Mouse (Mus musculus) liver, adult 2 months (tissue): ENCODE measurements at regions not wholly inside any gene's neighbourhood (a gene's known extent, or its start where the extent isn't known, plus 50 kb on each side); places are given as distances from the start of the nearest gene placed in this dataset.
A peak's percentile ranks its signal among the peaks of the same experiment; 100 is the strongest.

Source experiments
- DNase-seq: peaks from one replicate; pipeline ENCODE4 v3.0.0-alpha.2; 2011; ENCODE audit warnings: low read depth, low spot score; ENCODE audit errors: extremely low read depth
- H3K27ac ChIP-seq: fragments of 200-500 bp; replicated peaks from 2 replicates; pipeline ENCODE4 v1.5.1; 2012; ENCODE audit warnings: low read depth, mild to moderate bottlenecking, control low read depth, inconsistent platforms, low read length; ENCODE audit not compliant: insufficient read depth
- H3K27me3 ChIP-seq: fragments of 200-500 bp; 2 replicates; pipeline ENCODE4 v1.6.1; 2012; ENCODE audit warnings: mild to moderate bottlenecking, moderate library complexity, low read length, inconsistent platforms; ENCODE audit not compliant: control insufficient read depth, insufficient read depth
- H3K36me3 ChIP-seq: fragments of 200-500 bp; 2 replicates; pipeline ENCODE4 v1.6.1; 2012; ENCODE audit warnings: low read length, inconsistent platforms; ENCODE audit not compliant: control insufficient read depth, insufficient read depth
- H3K4me1 ChIP-seq: fragments of 200-500 bp; 2 replicates; pipeline ENCODE4 v1.6.1; 2011; ENCODE audit warnings: low read length; ENCODE audit not compliant: control insufficient read depth, insufficient read depth
- H3K4me3 ChIP-seq: fragments of 200-500 bp; 2 replicates; pipeline ENCODE4 v1.5.1; 2011; ENCODE audit warnings: low read depth, mild to moderate bottlenecking, control low read depth, low read length, moderate library complexity; ENCODE audit not compliant: insufficient read depth
- H3K79me2 ChIP-seq: fragments of 200-500 bp; 2 replicates; pipeline ENCODE4 v1.6.1; 2012; ENCODE audit warnings: inconsistent platforms, mild to moderate bottlenecking, low read length, moderate library complexity; ENCODE audit not compliant: control insufficient read depth, insufficient read depth
- H3K9ac ChIP-seq: fragments of 200-500 bp; 2 replicates; pipeline ENCODE4 v1.6.1; 2012; ENCODE audit warnings: low read depth, mild to moderate bottlenecking, control low read depth, inconsistent platforms, low read length
- CTCF ChIP-seq: fragments of 200-500 bp; IDR thresholded peaks from 2 replicates; pipeline ENCODE4 v1.5.1; 2011; ENCODE audit warnings: low read depth, low read length, control low read depth
- POLR2A ChIP-seq: fragments of 200-500 bp; IDR thresholded peaks from 2 replicates; pipeline ENCODE4 v1.6.1; 2011; ENCODE audit warnings: low read length, control low read depth; ENCODE audit not compliant: insufficient read depth; ENCODE audit errors: extremely low read depth
- whole genome bisulfite sequencing: fragments of 180-500 bp; shearing (Covaris S2); methylation state at CpG from one replicate; pipeline ENCODE4 v1.1.7; 2018; 5-methylcytosine and 5-hydroxymethylcytosine counted together

DNA sequence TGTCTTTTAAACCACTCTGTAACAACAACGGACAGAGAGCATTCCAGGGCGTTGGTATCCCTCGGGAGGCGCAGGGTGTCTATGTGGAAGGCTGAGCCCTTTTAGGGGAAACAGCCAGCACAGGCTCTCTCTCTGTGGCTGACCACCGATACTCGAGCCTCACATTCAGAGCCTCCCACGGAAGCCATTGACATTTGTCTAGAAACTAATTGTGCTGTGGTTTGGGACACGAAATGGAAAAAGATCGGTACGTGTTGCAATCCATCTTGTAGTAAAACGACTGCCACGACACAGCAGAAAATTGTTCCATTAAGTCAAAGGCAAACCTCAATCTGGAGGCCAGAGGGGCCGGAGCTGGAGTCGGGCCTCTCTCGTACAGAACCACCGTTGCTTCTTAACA, 575.9 kb upstream of the Gm19410 start:
- no peak for DNase-seq
- no peaks in the 10 kb centered on the region for H3K27me3 ChIP-seq
- no peak overlapping the region for H3K4me3 ChIP-seq
- H3K36me3 ChIP-seq = no peaks in the 10 kb centered on the region
- no peak for TF ChIP-seq CTCF
- TF ChIP-seq POLR2A = no peak
- no peak overlapping the region for H3K27ac ChIP-seq
- no peaks in the 10 kb centered on the region for H3K79me2 ChIP-seq
- no peak overlapping the region for H3K9ac ChIP-seq
- peaks cover 2% of the 10 kb centered on the region; the same call in 1 of the 2 replicates for H3K4me1 ChIP-seq
- WGBS = 81% methylated on average over 16 of the region's 16 CpGs

DNA sequence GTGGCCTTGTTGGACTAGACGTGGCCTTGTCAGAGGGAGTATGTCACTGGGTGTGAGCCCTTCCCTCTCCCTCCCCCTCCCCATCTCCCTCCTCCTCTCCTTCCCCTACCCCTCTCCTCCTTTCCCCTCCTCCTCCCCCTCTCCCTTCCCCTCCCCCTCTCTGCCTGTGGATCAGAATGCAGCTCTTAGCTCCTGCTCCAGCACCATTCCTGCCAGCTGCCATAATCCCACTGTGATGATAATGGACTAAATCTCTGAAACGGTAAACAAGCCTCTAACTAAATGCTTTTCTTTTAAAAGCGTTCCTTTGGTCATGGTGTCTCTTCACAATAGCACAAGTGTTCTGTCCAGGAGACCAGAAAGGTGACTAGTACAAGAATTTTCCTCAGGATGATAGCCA, 573.1 kb upstream of the Gm19410 start:
- Histone ChIP-seq H3K4me1 (peaks cover 2% of the 10 kb centered on the region; the same call in 1 of the 2 replicates), H3K9ac (no peak overlapping the region), H3K79me2 (no peaks in the 10 kb centered on the region), H3K27ac (no peak overlapping the region), H3K36me3 (no peaks in the 10 kb centered on the region), H3K4me3 (no peak overlapping the region), H3K27me3 (no peaks in the 10 kb centered on the region)
- DNase-seq = no peak
- 76% methylated on average over 3 of the region's 3 CpGs for WGBS
- TF ChIP-seq CTCF (no peak), POLR2A (no peak)

DNA sequence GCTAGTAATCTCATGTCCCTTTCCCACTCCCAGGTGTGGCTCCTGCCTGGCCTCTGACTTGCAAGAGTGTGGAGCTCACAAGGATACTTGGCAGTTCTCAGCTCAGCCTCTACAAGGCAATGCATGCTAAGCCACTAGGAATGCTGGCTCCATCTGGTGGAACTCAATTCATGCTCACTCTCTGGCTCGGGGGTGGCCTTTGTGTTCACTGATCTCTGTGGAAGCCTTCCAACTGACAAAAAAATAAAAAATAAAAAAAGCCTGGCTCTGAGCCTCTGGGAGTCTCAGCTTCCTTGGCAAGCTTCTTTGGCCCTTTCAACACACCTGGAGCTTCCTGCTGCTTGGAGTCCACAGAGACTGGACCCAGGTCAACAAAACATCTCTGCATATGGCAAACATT, 571.8 kb upstream of the Gm19410 start:
- Histone ChIP-seq H3K36me3 (no peaks in the 10 kb centered on the region), H3K9ac (no peak overlapping the region), H3K79me2 (no peaks in the 10 kb centered on the region), H3K27ac (no peak overlapping the region), H3K4me1 (peaks cover 2% of the 10 kb centered on the region; the same call in 1 of the 2 replicates), H3K27me3 (no peaks in the 10 kb centered on the region), H3K4me3 (no peak overlapping the region)
- 0% methylated on average over 1 of the region's 1 CpGs for WGBS
- TF ChIP-seq CTCF (peak; percentile 63), POLR2A (no peak)
- DNase-seq = peak; percentile 89

DNA sequence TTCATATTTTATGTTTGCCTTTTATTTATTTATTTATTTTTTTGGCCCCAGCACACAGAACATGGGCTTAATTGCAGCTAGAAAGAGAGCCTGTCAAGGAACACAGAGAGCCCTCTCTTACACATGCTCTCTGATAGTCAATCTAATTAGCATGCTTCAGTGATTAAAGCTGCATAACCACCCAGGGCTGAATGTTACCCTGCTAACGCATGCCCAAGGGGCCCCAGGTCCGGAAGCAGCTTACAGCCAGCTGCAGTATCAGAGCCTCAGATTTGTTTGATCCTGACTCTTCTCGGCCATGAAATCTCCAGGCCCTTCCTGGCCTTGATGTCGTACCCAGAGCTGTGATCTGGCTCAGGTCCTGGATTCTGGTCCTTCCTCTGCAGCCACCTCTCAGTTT, 569.4 kb upstream of the Gm19410 start:
- DNase-seq = no peak
- WGBS = 84% methylated on average over 4 of the region's 4 CpGs
- peaks cover 2% of the 10 kb centered on the region; the same call in 1 of the 2 replicates for H3K4me1 ChIP-seq
- no peak overlapping the region for H3K9ac ChIP-seq
- TF ChIP-seq CTCF = no peak
- no peak overlapping the region for H3K4me3 ChIP-seq
- H3K79me2 ChIP-seq = no peaks in the 10 kb centered on the region
- H3K27ac ChIP-seq = no peak overlapping the region
- no peaks in the 10 kb centered on the region for H3K27me3 ChIP-seq
- no peaks in the 10 kb centered on the region for H3K36me3 ChIP-seq

DNA sequence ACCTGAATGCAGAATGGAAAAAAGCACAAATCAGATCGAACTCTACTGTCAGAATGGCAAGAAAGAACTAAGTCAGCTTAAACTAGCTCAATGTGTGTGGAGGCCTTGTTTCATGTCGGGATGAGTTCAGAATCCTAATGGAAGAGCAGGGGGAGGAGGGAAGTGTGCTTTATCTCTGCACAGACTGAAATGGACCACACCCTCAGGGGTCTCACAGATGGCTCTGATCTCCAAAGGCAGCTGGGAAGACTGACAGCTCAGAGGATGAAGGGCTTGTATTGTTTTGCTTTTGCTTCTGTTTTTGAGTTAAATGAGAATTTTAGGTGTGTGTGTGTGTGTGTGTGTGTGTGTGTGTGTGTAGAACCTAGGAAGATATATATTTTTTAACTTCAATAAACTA, 566.8 kb upstream of the Gm19410 start:
- no peaks in the 10 kb centered on the region for H3K4me1 ChIP-seq
- no peak overlapping the region for H3K4me3 ChIP-seq
- DNase-seq = no peak
- H3K27me3 ChIP-seq = no peaks in the 10 kb centered on the region
- no peak overlapping the region for H3K9ac ChIP-seq
- no peaks in the 10 kb centered on the region for H3K36me3 ChIP-seq
- TF ChIP-seq CTCF (no peak), POLR2A (no peak)
- 75% methylated on average over 2 of the region's 2 CpGs for WGBS
- H3K79me2 ChIP-seq = no peaks in the 10 kb centered on the region
- H3K27ac ChIP-seq = no peak overlapping the region

DNA sequence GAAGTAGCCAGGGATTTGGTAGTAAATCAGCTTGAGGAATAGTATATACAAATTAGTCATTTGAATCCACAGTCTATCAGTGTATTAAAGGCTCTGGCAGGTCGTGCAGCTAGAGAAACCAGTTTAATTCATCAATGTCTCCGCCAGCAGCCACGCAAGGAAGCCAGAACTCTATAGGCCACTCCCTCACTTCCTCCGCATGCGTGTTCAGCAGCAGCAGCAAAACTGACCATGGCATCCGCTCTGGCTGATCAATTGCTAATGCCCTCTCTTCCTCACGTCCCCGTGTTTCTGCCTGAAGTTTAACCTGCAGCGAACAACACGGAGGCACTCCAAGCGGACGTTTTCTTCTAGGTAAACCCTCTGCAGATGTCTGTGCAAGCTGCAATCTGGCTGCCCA, 564.2 kb upstream of the Gm19410 start:
- H3K27me3 ChIP-seq = no peaks in the 10 kb centered on the region
- no peak for DNase-seq
- no peaks in the 10 kb centered on the region for H3K36me3 ChIP-seq
- H3K4me3 ChIP-seq = no peak overlapping the region
- no peak overlapping the region for H3K27ac ChIP-seq
- peaks cover 5% of the 10 kb centered on the region; the same call in 1 of the 2 replicates for H3K4me1 ChIP-seq
- TF ChIP-seq POLR2A (no peak), CTCF (no peak)
- WGBS = 74% methylated on average over 12 of the region's 12 CpGs
- H3K79me2 ChIP-seq = no peaks in the 10 kb centered on the region
- H3K9ac ChIP-seq = no peak overlapping the region
